Mouse (Mus musculus): Measurements from ENCODE around the gene Fam50b.

Fam50b gene

DNA sequence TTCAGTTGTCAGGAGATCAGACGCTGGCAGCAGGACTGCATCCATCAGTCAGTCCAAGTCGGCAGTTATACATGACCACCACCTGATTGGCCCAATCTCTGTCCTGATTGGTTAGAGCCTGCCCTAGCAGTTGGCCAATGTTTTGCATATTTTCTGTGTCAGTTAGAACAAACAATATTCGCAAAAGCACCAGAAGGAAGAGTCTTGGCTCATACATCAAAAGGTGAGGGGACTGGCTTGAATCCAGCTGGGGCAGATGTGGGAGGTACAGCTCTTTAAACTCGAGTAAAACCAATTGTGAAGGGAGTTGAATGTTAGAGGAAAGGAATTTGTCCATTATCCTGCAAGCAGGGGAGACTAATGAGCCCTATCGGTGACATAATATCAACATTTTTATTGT, at the start of gene Fam50b:
Gene Fam50b (plus strand): TSS at position 165 of the 400 bp plus-strand sequence.
- no peak for DNase-seq

DNA sequence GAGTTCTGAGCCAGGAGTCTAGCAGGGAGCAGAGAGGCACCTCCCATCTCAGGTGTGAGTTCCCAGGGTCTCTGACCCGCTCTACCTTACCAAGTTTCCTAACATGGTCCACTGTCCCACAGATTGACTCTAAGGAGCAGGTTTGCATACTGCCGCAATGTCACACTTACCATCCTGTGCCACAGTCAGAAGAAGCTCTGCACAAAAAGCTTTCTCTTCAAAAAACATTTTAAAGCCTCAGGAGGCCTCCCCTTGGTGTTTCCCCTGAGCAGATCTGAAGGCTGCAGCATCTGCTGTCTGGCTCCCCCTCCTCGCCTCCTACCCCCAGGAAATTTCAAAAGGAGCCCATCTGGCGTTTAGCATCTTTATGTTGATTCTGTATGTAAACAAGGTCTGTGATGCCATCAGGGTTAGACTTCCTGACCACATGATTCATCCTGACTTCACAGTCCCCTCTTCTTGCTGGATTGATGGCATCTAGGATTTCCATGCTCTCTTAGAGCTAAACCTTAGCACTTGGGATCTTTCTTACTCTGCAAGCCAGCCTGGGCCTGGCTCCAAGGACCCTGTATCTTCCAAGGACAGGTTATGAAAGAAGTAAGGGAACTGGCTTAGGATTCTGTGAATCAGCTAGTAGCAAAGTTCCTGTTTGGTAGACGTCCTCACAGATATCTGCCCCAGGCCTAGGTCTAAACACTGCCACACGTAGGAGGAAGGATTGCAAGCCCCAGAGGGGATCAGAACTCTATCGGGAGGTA, 49.5 kb upstream of the Fam50b start:
- DNase-seq: no peak

DNA sequence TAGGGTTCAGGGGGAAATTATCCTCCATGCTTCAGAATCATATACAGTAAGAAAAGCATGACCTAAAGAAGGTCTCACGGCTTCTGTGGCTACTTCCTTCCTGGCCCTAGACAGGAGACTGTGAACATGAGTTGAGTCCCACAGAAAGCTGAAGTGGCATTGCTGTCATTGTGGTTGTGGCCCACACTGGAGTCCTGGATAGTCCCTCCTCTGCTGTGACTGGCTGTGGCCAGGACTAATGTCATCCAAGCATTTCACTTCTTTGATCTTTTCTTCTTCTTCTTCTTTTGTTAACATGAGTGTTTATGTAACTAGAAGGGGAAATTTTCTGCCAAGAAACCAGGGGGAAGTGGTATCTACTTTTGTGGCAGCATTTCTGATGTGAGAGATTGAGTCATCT, 43.6 kb upstream of the Fam50b start:
- no peak for DNase-seq

DNA sequence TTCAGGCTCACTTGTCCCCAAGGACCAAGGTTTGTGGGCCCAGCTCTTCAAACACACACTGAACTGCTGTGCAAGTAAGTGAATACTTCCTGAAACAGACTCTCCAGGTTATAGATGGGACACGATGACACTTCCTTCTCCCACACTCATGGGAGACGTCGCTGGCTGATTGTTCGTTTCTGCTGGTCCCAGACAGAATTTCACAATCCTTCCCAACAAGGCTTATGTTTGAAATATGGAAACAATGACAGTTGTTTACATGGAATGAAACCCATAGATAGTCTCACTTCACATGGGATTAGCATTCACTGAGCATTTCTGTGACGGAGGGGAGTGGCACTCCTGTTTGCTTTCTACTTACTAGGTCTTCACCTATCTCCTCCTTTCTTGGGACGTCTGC, 41.5 kb upstream of the Fam50b start:
- no peak for DNase-seq

DNA sequence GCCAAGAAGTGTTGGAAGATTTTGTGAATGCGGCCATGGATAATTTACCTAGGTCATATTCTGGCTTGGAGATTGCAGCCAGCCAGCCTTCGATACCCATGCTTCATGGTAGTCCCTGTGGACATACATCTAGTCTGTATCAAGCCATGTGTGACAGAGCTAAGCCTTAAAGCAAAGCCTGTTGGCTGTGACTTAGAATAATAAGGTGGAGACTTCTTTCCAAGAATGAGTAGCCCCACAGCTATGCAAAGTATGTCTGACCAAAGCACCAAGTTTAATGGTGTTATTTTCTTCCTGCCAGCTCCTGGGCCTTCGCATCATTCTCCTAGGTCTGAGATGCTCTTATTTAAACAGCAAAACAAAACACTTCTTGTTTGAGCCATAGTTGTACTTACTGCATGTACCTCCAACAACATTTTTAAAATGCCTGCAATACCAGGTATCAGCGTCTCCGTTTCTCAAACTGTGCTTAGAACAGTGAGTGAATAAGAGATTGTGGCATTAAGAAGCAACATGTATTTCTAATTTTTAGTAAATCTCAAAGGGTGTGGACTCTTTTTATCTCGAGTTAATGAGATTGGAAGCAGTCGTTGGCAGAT, 37.8 kb upstream of the Fam50b start:
- no peak for DNase-seq

DNA sequence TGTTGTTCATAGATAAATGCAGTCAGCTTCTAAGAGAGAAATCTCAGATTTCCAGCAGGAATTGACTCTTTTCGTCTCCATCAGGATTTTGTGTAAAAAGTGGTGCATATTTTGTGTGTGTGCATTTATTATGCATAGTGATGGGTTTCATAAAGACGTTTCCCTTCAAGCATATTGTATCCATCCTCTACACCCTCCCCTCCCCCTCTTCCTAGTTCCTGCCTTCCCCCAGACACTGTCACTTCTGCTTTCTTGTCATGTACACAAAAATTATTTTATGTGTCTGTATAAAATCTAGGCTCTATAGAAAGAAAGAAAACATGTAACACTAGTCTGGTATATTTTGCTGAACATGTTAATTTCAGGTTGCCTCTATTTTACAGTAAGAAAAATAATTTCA, 34.6 kb upstream of the Fam50b start:
- DNase-seq: no peak

DNA sequence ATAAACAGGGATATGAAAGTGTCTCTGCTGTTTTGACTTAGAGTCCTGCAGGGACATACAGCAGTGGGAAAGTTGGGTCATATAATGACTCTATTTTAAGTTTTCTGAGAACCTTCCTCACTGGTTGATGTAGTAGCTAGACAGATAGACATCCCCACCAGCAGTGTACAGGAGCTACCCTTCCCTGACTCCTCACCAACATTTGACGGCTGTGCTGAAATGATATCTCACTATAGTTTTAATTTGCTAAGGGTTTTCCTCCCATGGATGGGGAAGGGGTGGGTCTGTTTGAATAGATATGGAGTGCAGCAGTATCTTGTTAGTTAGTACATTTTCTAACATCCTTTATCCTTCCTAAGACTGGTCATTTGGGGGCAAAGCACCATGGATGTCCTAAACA, 34.0 kb upstream of the Fam50b start:
- no peak for DNase-seq

DNA sequence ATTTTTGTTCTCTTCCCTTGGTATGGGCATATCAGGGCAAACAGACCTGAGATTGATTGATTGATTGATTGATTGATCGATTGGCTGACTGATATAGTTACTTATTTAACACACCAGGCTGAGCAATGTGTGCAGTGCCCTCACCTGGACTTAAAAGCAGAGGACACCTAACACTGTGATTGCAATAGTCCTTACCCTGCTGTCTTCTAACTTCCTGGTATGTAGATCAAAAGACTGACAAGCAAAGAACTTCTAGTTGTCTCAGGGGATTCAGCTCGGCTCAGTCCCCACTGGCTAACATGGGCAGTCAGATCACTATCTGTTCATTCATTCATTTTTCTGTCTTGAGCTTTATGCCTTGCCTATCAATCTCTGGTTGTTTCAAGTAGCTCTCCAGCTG, 31.3 kb upstream of the Fam50b start:
- DNase-seq: no peak

DNA sequence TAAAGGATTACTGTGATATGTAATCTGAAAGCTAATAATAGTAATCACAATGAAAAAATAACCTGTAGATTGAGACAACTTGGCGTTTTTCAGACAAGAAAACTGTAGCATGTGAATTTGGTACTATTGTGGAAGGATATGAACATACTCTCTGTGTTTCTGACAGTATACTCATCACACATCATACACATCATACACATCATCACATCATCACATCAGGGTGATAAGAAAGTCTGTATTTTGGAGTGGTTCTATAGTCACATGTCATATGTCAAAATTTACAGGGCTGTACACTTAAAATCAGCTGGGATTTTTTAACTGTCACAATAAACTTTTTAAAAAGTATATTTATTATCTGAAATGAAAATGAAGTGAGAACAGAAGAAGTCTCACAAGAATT, 30.9 kb upstream of the Fam50b start:
- no peak for DNase-seq

DNA sequence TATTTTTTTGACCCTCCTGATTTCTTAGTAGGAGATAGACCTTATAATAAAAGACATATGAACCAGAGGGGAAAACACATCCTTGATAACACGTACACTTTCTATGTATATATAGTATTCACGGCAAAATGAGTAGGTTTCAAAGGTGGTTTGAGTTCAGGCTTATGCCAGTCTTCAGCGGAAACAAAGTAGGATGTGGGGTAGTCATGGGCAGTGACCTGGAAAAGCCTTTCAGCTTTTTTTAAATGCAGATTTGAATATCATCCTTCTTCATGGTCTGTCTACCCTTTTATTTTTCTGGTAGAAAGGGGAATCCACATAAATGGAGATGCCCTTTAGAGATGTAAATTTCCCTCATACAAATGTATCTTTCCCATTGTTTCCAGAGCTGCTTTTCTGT, 29.8 kb upstream of the Fam50b start:
- no peak for DNase-seq

DNA sequence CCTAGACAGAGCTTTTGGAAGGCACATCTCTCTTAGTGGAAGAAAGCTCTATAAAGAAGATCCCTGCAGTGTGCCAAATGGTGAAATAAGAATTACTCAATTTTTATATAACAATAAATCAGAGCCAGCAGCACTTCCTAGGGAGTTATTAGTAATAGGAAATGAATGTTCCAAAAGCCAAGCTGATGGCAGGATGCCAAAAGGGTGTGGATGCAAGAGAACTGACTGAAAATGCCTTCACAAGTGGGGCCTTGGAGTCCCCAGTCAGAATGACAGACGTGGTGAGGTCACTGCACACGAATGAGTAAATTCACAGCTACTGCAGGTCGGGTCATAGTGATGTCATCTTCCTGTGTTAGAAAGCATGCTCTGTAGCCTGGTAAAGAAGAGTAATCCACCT, 25.7 kb upstream of the Fam50b start:
- DNase-seq: peak; percentile 91

DNA sequence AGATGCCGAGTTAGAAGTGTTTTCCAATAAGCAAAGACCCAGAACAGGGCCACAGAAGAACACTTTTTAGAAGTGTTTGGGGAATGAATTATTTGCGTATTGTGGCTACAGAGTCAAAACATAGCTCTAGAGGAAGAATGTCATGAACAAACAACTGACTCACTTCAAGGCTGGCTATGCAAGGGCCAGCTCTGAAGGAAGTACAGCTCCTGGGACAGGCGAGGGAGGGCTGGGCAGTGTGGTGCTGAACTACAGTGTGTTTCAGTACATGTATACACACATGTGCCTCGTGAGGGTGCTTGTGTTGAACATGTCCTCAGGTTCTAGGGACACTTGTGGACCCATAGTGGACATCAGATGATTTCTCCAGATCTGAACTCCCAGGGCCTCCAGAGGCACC, 25.1 kb upstream of the Fam50b start:
- DNase-seq: no peak

DNA sequence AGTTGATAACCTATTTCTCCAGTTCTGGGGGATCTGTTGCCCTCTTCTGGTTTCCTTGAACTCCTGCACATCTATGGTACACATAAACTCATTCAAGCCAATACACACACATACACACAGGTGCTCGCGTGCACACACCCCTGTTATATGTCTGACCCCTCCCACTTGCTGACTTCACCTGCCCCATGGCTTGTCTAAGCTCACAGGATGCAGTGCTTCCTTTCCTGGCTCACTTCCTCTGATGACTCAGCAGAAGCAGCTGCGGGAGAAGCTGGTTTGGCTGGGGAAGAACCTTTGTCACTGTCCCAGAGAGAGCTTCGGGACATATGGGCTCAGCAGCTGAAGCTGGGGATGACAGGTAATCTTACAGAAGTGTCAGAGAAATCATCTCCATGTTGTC, 23.2 kb upstream of the Fam50b start:
- DNase-seq: no peak

DNA sequence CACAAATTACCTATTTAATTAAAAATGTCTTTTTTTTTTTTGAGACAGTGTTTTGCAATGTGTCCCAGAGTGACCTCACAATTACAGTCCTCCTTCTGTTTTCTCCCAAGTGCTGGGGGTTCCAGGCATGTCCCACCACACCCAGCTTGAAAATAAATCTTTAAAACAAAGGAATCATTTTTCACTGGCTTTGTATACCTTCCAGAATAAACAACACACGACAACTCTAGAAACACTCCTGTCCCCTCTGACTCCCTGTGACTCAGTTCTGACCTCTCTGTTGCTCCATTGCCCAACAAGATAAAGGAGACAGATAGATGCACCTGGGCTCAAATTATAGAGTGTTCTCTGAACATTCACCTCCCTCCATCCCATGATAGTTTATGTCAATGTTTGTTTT, 21.8 kb upstream of the Fam50b start:
- DNase-seq: no peak

DNA sequence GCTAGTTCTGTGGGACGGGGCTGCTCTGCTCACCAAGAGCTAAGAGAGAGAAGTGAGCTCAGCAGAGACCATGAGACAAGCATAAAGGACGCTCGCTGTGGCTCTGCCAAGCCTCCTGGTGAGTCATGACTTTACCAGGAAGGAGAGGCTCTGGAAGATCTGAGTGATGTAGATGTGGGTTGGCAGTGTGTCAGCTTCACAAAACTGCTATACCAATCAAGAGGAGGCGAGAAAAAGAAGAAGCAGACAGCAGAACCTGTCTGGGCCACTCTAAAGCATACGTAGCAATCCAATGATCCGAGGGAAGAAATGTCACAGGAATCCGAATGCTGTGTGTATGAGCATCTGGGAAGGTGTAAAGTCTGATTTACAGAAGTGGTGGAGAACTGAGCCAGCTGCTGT, 19.2 kb upstream of the Fam50b start:
- no peak for DNase-seq

DNA sequence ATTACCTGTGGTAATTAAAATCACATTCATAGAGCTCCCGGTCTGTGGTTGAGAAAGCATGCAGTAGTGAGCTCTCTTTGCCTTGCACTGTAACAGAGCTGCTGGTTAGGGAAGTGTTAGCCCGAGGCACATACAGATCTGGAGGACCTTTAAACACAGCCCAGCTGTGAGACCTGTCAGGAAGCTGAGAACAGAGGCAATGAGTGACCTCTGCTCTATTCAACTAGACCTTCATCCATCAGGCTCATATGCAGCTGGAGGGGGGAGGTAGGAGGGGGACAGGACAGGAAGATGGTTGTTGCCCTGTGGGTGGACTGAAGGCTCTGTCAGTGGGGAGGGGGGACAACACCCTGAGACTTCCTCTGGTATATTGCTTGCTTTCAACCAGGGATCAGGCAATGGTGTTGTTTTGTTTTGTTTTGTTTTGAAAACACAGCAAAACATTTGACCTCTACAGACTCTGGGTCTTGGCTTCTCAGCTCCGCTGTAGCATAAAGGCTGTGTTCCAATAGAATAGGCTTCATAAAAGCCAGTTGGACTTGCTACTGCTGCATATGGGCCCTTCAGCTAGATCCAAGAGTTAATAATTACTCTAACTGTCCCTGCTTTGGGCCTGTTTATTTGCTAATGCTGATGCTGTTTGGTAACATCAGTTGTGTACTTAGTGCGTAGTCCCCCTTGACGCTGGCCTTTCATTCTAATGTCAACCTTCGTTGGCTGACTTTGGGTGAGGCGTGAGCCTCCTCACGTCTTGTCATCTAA, 9.6 kb upstream of the Fam50b start:
- DNase-seq: peak; percentile 64

DNA sequence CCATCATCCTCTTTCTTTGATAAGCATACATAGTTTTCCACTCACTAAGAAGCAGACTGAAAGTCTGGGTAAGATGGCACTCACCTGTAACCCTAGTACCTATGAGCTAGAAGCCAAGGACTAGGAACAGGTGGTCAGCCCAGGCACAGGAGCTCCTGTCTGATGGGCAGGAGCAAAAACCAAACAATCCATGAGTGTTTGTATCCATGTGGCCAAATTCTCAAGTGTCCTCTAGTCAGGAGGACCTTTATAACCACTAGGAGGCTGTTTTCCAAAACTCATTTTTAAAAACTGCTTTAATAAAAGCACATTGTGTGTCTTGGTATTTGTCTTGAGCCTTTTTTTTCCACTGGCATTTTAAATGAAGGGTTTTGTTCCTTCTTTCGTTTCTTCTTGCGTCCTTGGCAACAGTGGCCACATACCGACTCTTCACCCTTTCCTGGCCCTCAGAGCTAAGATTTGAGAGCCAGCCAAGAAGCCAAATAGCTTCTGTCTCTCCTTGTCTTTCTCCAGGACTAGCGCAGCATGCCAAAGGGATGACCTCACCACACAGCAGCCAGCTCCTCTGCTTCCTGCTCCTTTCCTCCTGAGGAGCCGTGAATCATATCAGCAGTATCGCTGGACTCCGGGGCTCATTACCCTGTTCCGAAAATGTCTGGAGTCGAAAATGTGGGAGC, 8.7 kb upstream of the Fam50b start:
- peak; percentile 81 for DNase-seq

DNA sequence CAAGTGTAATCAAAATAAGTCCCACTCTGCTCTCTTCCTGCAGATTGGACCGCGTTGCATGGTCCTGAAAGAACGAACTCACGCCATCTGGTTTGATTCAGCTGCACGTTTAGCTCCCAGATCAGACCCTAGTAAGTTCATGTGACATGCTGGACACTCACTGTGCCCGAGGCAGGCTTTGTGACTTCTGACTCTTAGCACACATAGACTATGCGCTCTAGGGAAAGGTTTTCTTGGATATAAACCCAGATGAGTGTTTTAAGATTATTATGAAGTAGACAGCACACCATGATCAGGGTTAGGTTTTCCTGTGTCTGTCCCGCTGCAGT, 8.2 kb upstream of the Fam50b start:
- no peak for DNase-seq

DNA sequence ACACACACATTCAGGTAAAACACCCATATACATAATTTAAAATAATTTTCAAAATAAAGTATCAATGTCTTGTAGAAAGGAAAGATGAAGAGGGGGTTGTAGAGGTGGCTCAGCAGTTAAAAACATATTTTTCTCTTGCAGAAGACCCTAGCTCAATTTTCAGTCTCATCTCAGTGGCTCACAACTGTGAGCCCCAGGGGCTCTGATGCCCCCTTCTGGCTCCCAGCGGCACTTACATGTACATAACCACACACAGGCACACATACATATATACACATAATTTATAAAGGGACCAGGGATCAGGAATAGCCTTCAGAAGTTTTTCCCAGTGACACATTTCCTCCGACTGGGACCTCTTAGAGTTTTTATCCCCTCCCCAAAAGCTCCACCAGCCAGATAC, 7.6 kb upstream of the Fam50b start:
- no peak for DNase-seq

DNA sequence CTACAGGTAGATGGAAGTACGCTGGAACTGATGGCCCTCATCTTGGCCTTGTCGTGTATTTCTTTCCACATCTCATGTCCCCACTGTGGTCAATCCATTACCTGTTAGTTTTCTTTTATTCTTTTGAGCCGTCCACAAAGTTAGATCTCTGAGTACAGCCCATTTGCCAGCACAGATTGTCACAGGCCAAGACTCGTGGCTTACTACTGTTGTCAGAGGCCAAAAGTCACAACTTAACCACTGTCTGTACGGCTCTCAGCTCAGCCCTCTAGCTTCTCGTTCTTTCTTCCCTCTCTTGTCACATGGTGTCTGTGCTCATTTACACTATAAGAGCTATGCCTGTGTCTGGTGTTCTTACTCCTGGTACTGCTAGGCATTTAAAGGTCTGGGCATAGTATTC, 3.1 kb upstream of the Fam50b start:
- no peak for DNase-seq

DNA sequence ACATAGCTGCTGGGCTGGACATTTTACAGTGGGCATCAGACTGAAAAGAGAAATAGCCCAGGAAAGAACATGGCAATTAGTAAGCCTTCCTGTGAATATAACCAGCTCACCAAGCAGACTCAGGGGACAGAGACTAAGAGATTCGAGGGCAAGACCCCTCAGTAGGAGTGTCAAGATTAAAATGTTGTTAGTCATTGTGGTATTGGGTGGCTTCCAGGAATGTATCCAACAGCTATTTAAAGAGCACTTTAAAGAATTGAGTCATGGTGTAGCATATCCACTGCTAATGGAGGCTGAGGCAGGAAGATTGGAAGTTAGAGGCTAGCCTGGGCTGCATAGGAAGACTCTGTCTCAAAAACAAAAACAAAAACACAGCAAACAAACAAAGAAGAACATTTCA, 870 bp upstream of the Fam50b start:
- no peak for DNase-seq

DNA sequence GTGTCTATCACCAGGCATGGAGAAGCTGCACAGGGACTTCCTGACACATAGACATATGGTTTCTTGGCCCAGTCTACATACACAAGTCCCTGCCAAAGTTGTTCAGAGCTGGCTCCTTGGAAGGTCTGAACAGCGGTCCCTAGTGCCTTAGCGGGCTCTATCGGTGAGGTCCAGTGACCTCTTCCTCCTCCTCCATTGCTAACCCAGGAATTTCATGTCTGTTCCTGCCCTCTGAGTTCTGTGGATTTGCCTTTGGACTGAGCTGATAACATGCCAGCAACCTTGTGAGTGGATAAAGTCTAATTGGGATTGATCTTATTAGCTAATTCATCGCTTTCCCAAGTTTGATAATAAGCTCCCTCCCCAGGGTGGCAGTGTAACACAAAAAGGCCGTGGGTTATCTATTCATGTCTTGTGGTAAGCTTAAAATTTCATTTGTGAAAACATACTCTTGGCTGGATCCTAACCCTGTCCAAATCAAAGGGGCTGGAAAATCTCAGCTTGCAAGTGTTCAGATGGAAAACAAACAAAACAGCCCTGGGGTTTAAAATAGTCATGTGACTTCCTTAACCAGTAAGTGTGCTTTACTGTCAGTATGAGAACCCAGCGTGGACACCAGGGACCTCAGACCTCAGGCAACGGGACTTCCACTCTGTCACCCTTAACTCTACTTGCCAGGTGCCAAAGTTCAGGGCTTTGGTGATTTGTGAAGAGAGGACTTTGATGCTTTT, 3.5 kb downstream of the Fam50b start:
- DNase-seq: no peak

DNA sequence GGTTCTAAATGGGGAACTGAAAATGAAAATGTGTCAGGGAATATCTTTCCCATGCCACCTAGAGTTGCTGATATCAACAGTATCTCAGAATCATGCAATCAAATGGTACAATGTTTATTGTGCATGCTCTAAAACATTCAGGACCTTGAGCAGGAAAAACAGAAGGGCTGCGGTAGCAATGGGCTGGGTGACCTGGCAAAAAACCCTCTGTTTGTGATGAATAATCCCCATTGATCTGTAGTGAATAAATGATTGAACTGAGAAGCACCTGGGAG, 4.0 kb downstream of the Fam50b start:
- DNase-seq: no peak

All from kidney, postnatal 10 days (tissue).